Mouse (Mus musculus) heart, adult 2 months (tissue): Measurements from ENCODE around the gene Sh2b1.

Experiments used
- CTCF ChIP-seq: fragments of 200-600 bp; IDR thresholded peaks from 2 replicates; pipeline ENCODE4 v1.8.1; 2022; ENCODE audit warnings: antibody characterized with exemption, mild to moderate bottlenecking, moderate library complexity
- EP300 ChIP-seq: fragments of 200-500 bp; IDR thresholded peaks from 2 replicates; pipeline ENCODE4 v1.6.1; 2011; ENCODE audit warnings: low read depth, low read length, control low read depth; ENCODE audit not compliant: insufficient read depth
- POLR2A ChIP-seq: fragments of 200-500 bp; IDR thresholded peaks from 2 replicates; pipeline ENCODE4 v1.6.1; 2011; ENCODE audit warnings: mild to moderate bottlenecking, low read depth, low read length, control low read depth; ENCODE audit not compliant: insufficient read depth

DNA sequence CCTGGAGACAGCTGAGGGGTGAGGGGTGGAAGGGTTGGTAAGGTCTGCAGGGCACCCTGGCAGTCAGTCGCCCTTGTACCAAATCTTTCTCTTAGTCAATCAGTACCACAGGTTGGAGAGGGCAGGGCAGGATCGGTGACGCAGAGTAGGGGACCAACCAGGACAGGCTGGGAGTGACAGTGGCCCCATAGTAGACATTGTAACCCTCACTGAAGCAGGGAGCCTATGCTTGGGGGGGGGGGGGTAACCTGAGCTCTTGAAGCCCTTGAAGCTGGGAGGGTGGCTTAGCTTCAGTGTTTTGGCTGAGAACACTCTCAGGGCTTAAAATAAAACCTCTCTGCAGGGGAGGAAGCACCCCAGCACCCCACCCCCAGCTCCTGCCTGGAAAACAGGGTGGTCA lies 13.6 kb downstream of the Sh2b1 start:
- TF ChIP-seq POLR2A, result no peak
- TF ChIP-seq CTCF, result no peak
- TF ChIP-seq EP300, result no peak
